Mouse (Mus musculus) limb, embryonic 15.5 days (tissue): ENCODE results near the gene Spint4. TPM values are rescaled to one million over a fixed set of nuclear protein-coding genes. Genes with fewer than 3 reads are reported as not detected.
"Not testable (repeated sequence)": the region's sequence is repeated elsewhere in the genome, so short reads cannot be mapped to it uniquely, and the experiment has no call there.

Experiments
- ATAC-seq: fragments of 200-750 bp; cut with Nextera tagmentation; 2 replicates; pipeline ENCODE4 v1.8.0; 2017; ENCODE audit warnings: low read depth, moderate TSS enrichment; ENCODE audit not compliant: insufficient number of reproducible peaks, low FRiP score, low TSS enrichment
- H3K27ac ChIP-seq: fragments of 300-500 bp; sonication (generic); 2 replicates; pipeline ENCODE4 v1.5.1; 2015; ENCODE audit warnings: moderate library complexity, mild to moderate bottlenecking, inconsistent platforms
- H3K27me3 ChIP-seq: fragments of 300-500 bp; sonication (generic); 2 replicates; pipeline ENCODE4 v1.6.1; 2015; ENCODE audit warnings: inconsistent platforms
- H3K36me3 ChIP-seq: fragments of 300-500 bp; sonication (generic); 2 replicates; pipeline ENCODE4 v1.6.1; 2015; ENCODE audit warnings: inconsistent platforms
- H3K4me1 ChIP-seq: fragments of 300-500 bp; sonication (generic); 2 replicates; pipeline ENCODE4 v1.6.1; 2015; ENCODE audit warnings: inconsistent platforms
- H3K4me2 ChIP-seq: fragments of 300-500 bp; sonication (generic); 2 replicates; pipeline ENCODE4 v1.6.1; 2015; ENCODE audit warnings: mild to moderate bottlenecking, inconsistent platforms
- H3K4me3 ChIP-seq: fragments of 300-500 bp; sonication (generic); 2 replicates; pipeline ENCODE4 v1.5.1; 2015; ENCODE audit warnings: mild to moderate bottlenecking, inconsistent platforms
- H3K9ac ChIP-seq: fragments of 300-500 bp; sonication (generic); 2 replicates; pipeline ENCODE4 v1.6.1; 2015; ENCODE audit warnings: inconsistent platforms
- H3K9me3 ChIP-seq: fragments of 300-500 bp; sonication (generic); 2 replicates; pipeline ENCODE4 v1.6.1; 2016; ENCODE audit warnings: inconsistent platforms
- WGBS: fragments of 180-500 bp; shearing (Covaris S2); methylation state at CpG from one replicate; pipeline ENCODE4 v1.1.7; 2015; 5-methylcytosine and 5-hydroxymethylcytosine counted together
- polyA plus RNA-seq: library from polyadenylated mRNA; unstranded; fragments of >200 nt; fragmentation: Nextera tagmentation; extraction: Ambion mirVana; gene quantifications from 2 replicates; pipeline ENCODE4 v1.2.1, GENCODE M21; 2015

The Spint4 gene
- polyA plus RNA-seq, 1 experiment from 2014 or later = not detected

GRCm38 (mm10) chr2:164700959-164701358 lies 2.7 kb downstream of the Spint4 start:
- Histone ChIP-seq H3K9ac (no peak overlapping the region), H3K27me3 (no peaks in the 10 kb centered on the region), H3K4me1 (no peaks in the 10 kb centered on the region), H3K4me3 (no peak overlapping the region), H3K9me3 (no peaks in the 10 kb centered on the region), H3K36me3 (no peaks in the 10 kb centered on the region), H3K27ac (no peak overlapping the region), H3K4me2 (no peak overlapping the region)
- no peak for ATAC-seq
- WGBS = 61% methylated on average over 5 of the region's 5 CpGs

DNA sequence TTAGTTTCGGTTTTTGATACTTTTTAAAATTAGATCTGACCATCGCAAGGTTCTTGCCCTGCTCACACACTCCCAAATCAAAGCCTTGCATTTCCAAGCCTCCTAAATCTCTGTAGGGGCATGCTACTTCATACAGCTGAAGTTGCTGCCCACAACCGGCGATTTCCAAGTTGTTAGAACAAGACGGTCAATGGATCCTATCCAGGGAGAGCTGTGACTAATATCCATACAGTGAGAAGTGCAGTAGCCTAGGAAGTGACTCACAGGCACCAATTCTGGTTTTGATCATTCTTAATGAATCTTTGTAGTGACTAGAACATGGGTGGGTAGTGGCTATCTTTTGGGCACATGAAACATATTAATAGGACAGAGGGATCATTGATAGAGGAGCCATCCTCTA lies 3.5 kb downstream of the Spint4 start:
- no peak for ATAC-seq
- no peak overlapping the region for H3K4me2 ChIP-seq
- no peaks in the 10 kb centered on the region for H3K27me3 ChIP-seq
- H3K4me1 ChIP-seq = no peaks in the 10 kb centered on the region
- no peak overlapping the region for H3K9ac ChIP-seq
- H3K36me3 ChIP-seq = no peaks in the 10 kb centered on the region
- 84% methylated on average over 5 of the region's 5 CpGs for WGBS
- no peak overlapping the region for H3K27ac ChIP-seq
- H3K4me3 ChIP-seq = no peak overlapping the region
- no peaks in the 10 kb centered on the region for H3K9me3 ChIP-seq

GRCm38 (mm10) chr2:164704235-164704634 lies 5.9 kb downstream of the Spint4 start:
- Histone ChIP-seq H3K27ac (no peak overlapping the region), H3K4me3 (no peak overlapping the region), H3K9me3 (no peaks in the 10 kb centered on the region), H3K9ac (no peak overlapping the region), H3K27me3 (no peaks in the 10 kb centered on the region), H3K4me1 (no peaks in the 10 kb centered on the region), H3K36me3 (no peaks in the 10 kb centered on the region), H3K4me2 (no peak overlapping the region)
- 81% methylated on average over 5 of the region's 5 CpGs for WGBS
- ATAC-seq = no peak

GRCm38 (mm10) chr2:164705328-164705727 lies 7.0 kb downstream of the Spint4 start:
- Histone ChIP-seq H3K4me1 (no peaks in the 10 kb centered on the region), H3K27ac (no peak overlapping the region), H3K27me3 (no peaks in the 10 kb centered on the region), H3K4me3 (no peak overlapping the region), H3K36me3 (no peaks in the 10 kb centered on the region), H3K9me3 (no peaks in the 10 kb centered on the region), H3K9ac (no peak overlapping the region), H3K4me2 (no peak overlapping the region)
- no peak for ATAC-seq
- WGBS = 89% methylated on average over 6 of the region's 6 CpGs

DNA sequence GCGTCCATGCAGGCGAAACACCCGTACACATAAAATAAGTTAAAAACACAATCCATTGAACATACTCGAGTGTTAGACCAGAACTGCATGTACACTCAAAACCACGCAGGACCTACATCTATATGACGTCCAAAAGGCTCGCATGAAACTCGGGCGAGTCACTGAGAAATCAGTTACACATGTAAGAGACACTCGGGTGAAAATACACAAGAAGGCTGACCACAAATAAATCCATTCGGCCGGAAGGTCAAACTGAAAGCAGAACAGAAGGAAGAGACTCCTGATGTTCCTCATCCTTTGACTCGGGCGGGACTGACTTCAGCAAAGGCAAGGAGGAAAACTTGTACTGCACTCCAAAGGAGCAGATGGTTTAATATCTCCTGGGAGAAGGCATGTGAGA lies 7.7 kb downstream of the Spint4 start:
- H3K27me3 ChIP-seq = no peaks in the 10 kb centered on the region
- no peak overlapping the region for H3K27ac ChIP-seq
- ATAC-seq = no peak
- no peaks in the 10 kb centered on the region for H3K36me3 ChIP-seq
- no peaks in the 10 kb centered on the region for H3K9me3 ChIP-seq
- whole genome bisulfite sequencing = 84% methylated on average over 14 of the region's 14 CpGs
- H3K4me1 ChIP-seq = no peaks in the 10 kb centered on the region
- no peak overlapping the region for H3K4me3 ChIP-seq
- H3K4me2 ChIP-seq = no peak overlapping the region
- no peak overlapping the region for H3K9ac ChIP-seq

GRCm38 (mm10) chr2:164715005-164715404 lies 16.7 kb downstream of the Spint4 start, which contains the start of gene Spint5:
Gene Spint5 (plus strand): TSS chr2:164715305.
- H3K27ac ChIP-seq = no peak within 1 kb of the TSS
- ATAC-seq = no peak
- no peak within 1 kb of the TSS for H3K9ac ChIP-seq
- 73% methylated on average over 6 of the region's 6 CpGs for WGBS
- 0 out of 2 replicates have a peak, but pooled peaks cover 3% of the 10 kb centered on the region for H3K27me3 ChIP-seq
- H3K9me3 ChIP-seq = no peaks in the 10 kb centered on the region
- H3K4me3 ChIP-seq = no peak within 1 kb of the TSS
- no peaks in the 10 kb centered on the region for H3K36me3 ChIP-seq
- no peak within 1 kb of the TSS for H3K4me2 ChIP-seq
- no peaks in the 10 kb centered on the region for H3K4me1 ChIP-seq

DNA sequence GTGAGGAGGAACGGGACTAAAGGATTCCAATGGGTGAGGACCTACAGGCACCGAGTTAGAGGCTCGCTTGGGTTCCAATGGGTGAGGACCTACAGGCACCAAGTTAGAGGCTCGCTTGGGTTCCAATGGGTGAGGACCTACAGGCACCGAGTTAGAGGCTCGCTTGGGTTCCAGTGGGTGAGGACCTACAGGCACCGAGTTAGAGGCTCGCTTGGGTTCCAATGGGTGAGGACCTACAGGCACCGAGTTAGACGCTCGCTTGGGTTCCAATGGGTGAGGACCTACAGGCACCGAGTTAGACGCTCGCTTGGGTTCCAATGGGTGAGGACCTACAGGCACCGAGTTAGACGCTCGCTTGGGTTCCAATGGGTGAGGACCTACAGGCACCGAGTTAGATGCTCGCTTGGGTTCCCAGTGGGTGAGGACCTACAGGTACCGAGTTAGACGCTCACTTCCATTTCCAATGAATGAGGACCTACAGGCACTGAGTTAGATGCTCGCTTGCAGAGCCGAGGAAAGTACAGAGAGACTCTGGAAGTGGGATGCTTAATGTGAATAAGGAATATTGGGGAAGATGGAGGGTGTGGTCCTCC lies 18.0 kb downstream of the Spint4 start:
- H3K9ac ChIP-seq, H3K4me2 ChIP-seq, ATAC-seq, H3K9me3 ChIP-seq, H3K36me3 ChIP-seq, H3K4me1 ChIP-seq, H3K27ac ChIP-seq, H3K27me3 ChIP-seq, H3K4me3 ChIP-seq: not testable (repeated sequence)
- 90% methylated on average over 23 of the region's 23 CpGs for WGBS

- no peak overlapping the region for H3K4me2 ChIP-seq
- H3K4me1 ChIP-seq = no peaks in the 10 kb centered on the region
- no peak overlapping the region for H3K27ac ChIP-seq
- no peaks in the 10 kb centered on the region for H3K27me3 ChIP-seq
- 70% methylated on average over 4 of the region's 4 CpGs for WGBS
- no peaks in the 10 kb centered on the region for H3K36me3 ChIP-seq
- H3K4me3 ChIP-seq = no peak overlapping the region
- 0 out of 2 replicates have a peak, but pooled peaks have one; percentile 30 for ATAC-seq
- H3K9ac ChIP-seq = no peak overlapping the region
- H3K9me3 ChIP-seq = no peaks in the 10 kb centered on the region
Observed at GRCm38 (mm10) chr2:164723276-164723675, 25.0 kb downstream of the Spint4 start.

- H3K4me3 ChIP-seq = no peak overlapping the region
- 16% methylated on average over 6 of the region's 6 CpGs for WGBS
- H3K27me3 ChIP-seq = no peaks in the 10 kb centered on the region
- no peaks in the 10 kb centered on the region for H3K36me3 ChIP-seq
- no peak overlapping the region for H3K4me2 ChIP-seq
- ATAC-seq = no peak
- no peak overlapping the region for H3K9ac ChIP-seq
- H3K9me3 ChIP-seq = no peaks in the 10 kb centered on the region
- H3K27ac ChIP-seq = no peak overlapping the region
- no peaks in the 10 kb centered on the region for H3K4me1 ChIP-seq
Observed at GRCm38 (mm10) chr2:164725895-164726619, 27.8 kb downstream of the Spint4 start.

- Histone ChIP-seq H3K27ac (no peak overlapping the region), H3K36me3 (no peaks in the 10 kb centered on the region), H3K27me3 (no peaks in the 10 kb centered on the region), H3K4me3 (no peak overlapping the region), H3K9ac (no peak overlapping the region), H3K4me1 (no peaks in the 10 kb centered on the region), H3K4me2 (no peak overlapping the region), H3K9me3 (no peaks in the 10 kb centered on the region)
- no peak for ATAC-seq
- 67% methylated on average over 5 of the region's 5 CpGs for WGBS
Observed at GRCm38 (mm10) chr2:164731719-164732118, 33.4 kb downstream of the Spint4 start.

DNA sequence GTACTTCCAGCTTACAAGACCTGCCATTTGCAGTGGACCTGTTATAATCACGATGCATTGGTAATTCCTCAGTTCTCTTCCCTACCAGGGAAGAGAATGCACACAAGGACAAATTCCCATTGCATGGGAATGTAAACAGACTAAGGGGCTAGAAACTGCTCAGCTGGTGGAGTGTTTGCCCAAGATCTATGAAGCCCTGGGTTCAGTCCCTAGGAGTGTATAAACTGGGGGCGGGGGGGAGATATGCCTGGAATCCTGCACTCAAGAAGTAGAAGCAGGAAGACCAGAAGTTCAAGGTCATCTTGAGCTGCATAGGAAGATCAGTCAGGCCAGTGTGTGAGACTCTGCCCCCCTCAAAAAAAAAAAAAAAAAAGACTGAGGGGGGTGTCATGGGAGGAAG lies 35.0 kb downstream of the Spint4 start:
- H3K36me3 ChIP-seq = no peaks in the 10 kb centered on the region
- no peak overlapping the region for H3K27ac ChIP-seq
- H3K4me2 ChIP-seq = no peak overlapping the region
- H3K9me3 ChIP-seq = no peaks in the 10 kb centered on the region
- no peaks in the 10 kb centered on the region for H3K4me1 ChIP-seq
- H3K27me3 ChIP-seq = no peaks in the 10 kb centered on the region
- ATAC-seq = no peak
- no peak overlapping the region for H3K4me3 ChIP-seq
- WGBS = 93% methylated on average over 2 of the region's 2 CpGs
- no peak overlapping the region for H3K9ac ChIP-seq

DNA sequence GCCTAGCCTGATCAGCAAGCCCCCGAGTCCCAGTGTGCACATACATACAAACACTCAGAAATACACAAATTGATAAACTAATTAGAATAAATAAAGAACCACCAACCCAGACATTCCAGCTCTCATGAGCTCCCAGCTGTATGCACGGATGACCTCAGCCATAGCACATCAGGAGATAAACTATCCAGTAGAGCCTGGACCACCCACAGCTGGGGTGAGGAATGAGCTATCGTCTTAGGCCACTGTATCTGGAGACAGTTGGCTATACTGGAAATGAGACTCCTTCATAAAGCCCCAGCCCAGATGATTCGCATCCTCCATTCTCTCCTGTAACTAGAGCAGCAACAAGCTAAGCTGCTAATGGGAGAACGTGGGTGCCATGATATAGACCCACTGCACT lies 36.5 kb downstream of the Spint4 start:
- Histone ChIP-seq H3K9ac (no peak overlapping the region), H3K9me3 (no peaks in the 10 kb centered on the region), H3K36me3 (no peaks in the 10 kb centered on the region), H3K27me3 (no peaks in the 10 kb centered on the region), H3K27ac (no peak overlapping the region), H3K4me1 (no peaks in the 10 kb centered on the region), H3K4me3 (no peak overlapping the region), H3K4me2 (no peak overlapping the region)
- 83% methylated on average over 5 of the region's 5 CpGs for WGBS
- no peak for ATAC-seq
